Mouse (Mus musculus): ENCODE measurements around the gene 4930432M17Rik.

Gene 4930432M17Rik

GRCm38 (mm10) chr3:121712222-121712621 lies 41.7 kb downstream of the 4930432M17Rik start:
- DNase-seq: no peak

GRCm38 (mm10) chr3:121713151-121713701 lies 42.7 kb downstream of the 4930432M17Rik start:
- no peak for DNase-seq

GRCm38 (mm10) chr3:121713816-121714215 lies 43.3 kb downstream of the 4930432M17Rik start:
- DNase-seq: peak; percentile 21 to 52

- no peak for DNase-seq
Observed at GRCm38 (mm10) chr3:121714461-121714860, 43.9 kb downstream of the 4930432M17Rik start.

GRCm38 (mm10) chr3:121715336-121715735 lies 44.8 kb downstream of the 4930432M17Rik start:
- no peak for DNase-seq

- no peak for DNase-seq
Observed at GRCm38 (mm10) chr3:121715741-121716459, 45.3 kb downstream of the 4930432M17Rik start.

- DNase-seq: no peak
Observed at GRCm38 (mm10) chr3:121716480-121716879, 45.9 kb downstream of the 4930432M17Rik start.

- DNase-seq: no peak
Observed at GRCm38 (mm10) chr3:121718679-121719078, 48.1 kb downstream of the 4930432M17Rik start.

- no peak for DNase-seq
Observed at GRCm38 (mm10) chr3:121719701-121720100, 49.1 kb downstream of the 4930432M17Rik start.

- DNase-seq: no peak
Observed at GRCm38 (mm10) chr3:121720801-121721690, 50.5 kb downstream of the 4930432M17Rik start.

GRCm38 (mm10) chr3:121721691-121722070 lies 51.1 kb downstream of the 4930432M17Rik start:
- DNase-seq: no peak

- peak; percentile 90 for DNase-seq
Observed at GRCm38 (mm10) chr3:121722971-121723844, 52.6 kb downstream of the 4930432M17Rik start, which contains the start of gene F3. Gene F3 (plus strand): TSS chr3:121723537.

GRCm38 (mm10) chr3:121723968-121724524 lies 53.5 kb downstream of the 4930432M17Rik start:
- no peak for DNase-seq

GRCm38 (mm10) chr3:121724553-121724952 lies 54.0 kb downstream of the 4930432M17Rik start:
- no peak for DNase-seq

GRCm38 (mm10) chr3:121725651-121726050 lies 55.1 kb downstream of the 4930432M17Rik start:
- DNase-seq: no peak

- no peak for DNase-seq
Observed at GRCm38 (mm10) chr3:121729678-121730077, 59.1 kb downstream of the 4930432M17Rik start.
